ENCODE assay signal across 7 mouse cellular contexts in the genomic region with DNA sequence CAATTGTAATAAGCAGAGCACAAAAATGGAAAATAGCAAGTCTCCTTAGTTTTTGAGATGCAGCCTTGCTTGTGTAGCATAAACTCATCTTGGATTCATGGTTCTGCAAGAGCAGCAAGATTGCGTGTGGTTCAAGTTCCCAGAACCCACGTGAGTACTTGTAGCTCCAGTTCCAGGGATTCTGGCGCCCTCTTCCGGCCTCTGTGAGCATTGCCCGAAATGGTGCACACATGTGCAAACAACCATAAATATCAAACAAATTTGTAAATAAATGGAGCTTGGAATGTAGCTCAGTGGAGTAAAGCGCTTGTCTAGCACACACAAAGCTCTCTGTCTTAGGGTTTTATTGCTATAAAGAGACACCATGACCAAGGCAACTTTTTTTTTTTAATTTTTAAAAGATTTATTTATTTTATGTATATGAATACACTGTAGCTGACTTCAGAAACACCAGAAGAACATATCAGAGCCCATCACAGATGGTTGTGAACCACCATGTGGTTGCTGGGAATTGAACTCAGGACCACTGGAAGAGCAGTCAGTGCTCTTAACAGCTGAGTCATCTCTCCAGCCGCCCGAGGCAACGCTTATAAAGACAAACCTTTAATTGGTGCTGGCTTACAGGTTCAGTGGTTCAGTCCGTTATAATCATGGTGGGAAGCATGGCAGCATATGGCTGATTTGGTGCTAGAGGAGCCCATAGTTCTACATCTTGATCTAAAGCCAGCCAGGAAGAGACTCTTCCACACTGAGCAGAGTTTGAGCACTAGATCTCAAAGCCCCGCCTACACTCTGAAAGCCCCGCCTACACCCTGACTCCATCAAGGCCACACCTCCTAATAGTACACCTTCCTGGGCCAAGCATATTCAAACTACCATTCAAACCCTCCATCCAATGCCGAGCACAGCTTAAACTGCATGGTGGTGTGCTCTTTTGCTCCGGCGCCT. TPM values are rescaled to one million over a fixed set of nuclear protein-coding genes. Genes with fewer than 3 reads are reported as not detected.
DNase-seq lines count a peak whose midpoint lies in the region; TF ChIP-seq lines count a peak whose summit lies in the region.

No protein-coding gene starts in this region.

- H3K36me3 ChIP-seq in E14TG2a.4 (ENCODE audit: insufficient read depth, low read length) = peaks cover 2% of the 10 kb centered on the region; the same call in 1 of the 2 replicates

- H3K9me3 ChIP-seq in E14TG2a.4 (ENCODE audit: low read length) = no peaks in the 10 kb centered on the region

- peak overlapping the region; percentile 60 for H3K4me3 ChIP-seq in E14TG2a.4 (replicated peaks; ENCODE audit: low read length)

- peaks cover 18% of the 10 kb centered on the region for H3K27me3 ChIP-seq in E14TG2a.4 (ENCODE audit: insufficient read depth, low read length)

- peak; percentile 97 for TF ChIP-seq CTCF in E14TG2a.4 (conservative IDR thresholded peaks at IDR 0.05; ENCODE audit: low read length)

- DNase-seq in adipocyte (ENCODE audit: low spot score) = peak; percentile 94
- DNase-seq in embryo, embryonic 10 days (ENCODE audit: low spot score) = peak; percentile 89
- DNase-seq in heart, adult 8-10 months (ENCODE audit: low spot score) = peak; percentile 84
- DNase-seq in layer of hippocampus, postnatal 25 days (ENCODE audit: extremely low spot score in 1 of 2, low spot score in 1 of 2) = peak; percentile 72 to 89
- DNase-seq in lung, postnatal 4 days = peak; percentile 87 to 91
- peak; percentile 85 for DNase-seq in spleen, adult 12 weeks (ENCODE audit: low spot score)

- H3K4me1 ChIP-seq in E14TG2a.4 (replicated peaks; ENCODE audit: low read depth, low read length) = peaks cover 69% of the 10 kb centered on the region

RNA-seq across cellular contexts. Expression of a gene that starts 2.7 kb away (rescaled TPM):
- total RNA-seq in heart, adult 8-10 months (2022) = 10 to 100 TPM; 28.2 to 43.0 (median 35.8) TPM
- 10 to 100 TPM; 20.5 to 21.9 TPM for total RNA-seq in layer of hippocampus, postnatal 25 days (2021)

RNA-seq across cellular contexts. Expression of a gene that starts 28.0 kb away (rescaled TPM):
- total RNA-seq in heart, adult 8-10 months (2022) = 10 to 100 TPM; 18.9 to 21.7 (median 21.4) TPM
- total RNA-seq in layer of hippocampus, postnatal 25 days (2021) = 10 to 100 TPM; 41.8 to 45.7 TPM

RNA-seq across cellular contexts. Expression of a gene that starts 32.5 kb away (rescaled TPM):
- not detected for total RNA-seq in heart, adult 8-10 months (2022)
- not detected for total RNA-seq in layer of hippocampus, postnatal 25 days (2021)

RNA-seq across cellular contexts. Expression of a gene that starts 39.2 kb away (rescaled TPM):
- 10 to 100 TPM; 33.7 to 44.8 (median 40.9) TPM for total RNA-seq in heart, adult 8-10 months (2022)
- total RNA-seq in layer of hippocampus, postnatal 25 days (2021) = 10 to 100 TPM; 43.1 to 47.4 TPM

RNA-seq across cellular contexts. Expression of a gene that starts 39.2 kb away (rescaled TPM):
- total RNA-seq in heart, adult 8-10 months (2022) = 100 to 1,000 TPM; 526 to 624 (median 583) TPM
- 100 to 1,000 TPM; 588 to 687 TPM for total RNA-seq in layer of hippocampus, postnatal 25 days (2021)

Comparison
In these comparisons a context has a peak if more than half of its experiments do, and no peak if none do; other contexts are left out.
1. Peak in every context shown above with its lines: DNase-seq and H3K4me3 ChIP-seq.